Mouse (Mus musculus): ENCODE results near the gene Chit1.

DNA sequence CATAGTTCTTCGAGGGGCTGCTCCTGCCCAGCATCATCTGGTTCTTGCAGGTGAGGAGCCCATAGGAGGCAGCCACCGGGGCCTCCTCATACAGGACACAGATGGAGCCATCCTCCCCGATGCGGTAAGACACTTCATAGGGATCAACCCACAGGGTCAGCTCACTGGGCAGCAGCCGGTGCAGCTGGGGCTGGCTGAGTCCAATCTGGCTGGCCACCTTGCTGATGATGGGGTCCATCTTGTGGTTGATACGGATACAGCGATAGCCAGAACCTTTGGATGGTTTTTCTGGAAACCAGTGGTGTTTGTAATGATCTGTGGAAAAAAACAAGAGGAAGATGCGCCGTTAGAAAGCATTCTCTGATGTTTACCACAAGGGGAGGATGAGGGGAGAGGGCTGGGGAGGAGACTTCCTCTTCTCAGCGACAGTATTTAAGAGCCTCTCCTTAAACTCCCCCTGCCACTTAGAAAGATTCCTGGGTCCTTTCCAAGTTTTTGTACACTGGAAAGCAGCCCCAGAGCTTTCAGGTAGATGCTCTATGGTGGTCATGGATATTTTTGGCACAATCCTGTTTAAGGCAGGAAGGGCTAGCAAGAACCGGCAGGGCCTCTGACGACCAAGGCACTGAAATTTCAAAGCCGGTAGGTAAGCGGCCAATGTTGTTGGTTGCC is 33.5 kb upstream of the Chit1 start:
- TF ChIP-seq CTCF (IDR thresholded peaks at IDR 0.05; ENCODE audit: control insufficient read depth, insufficient read depth, insufficient read length) (no peak), MYOG (IDR thresholded peaks at IDR 0.05; ENCODE audit: control insufficient read depth, extremely low read depth, insufficient read length) (no peak), CEBPB (IDR thresholded peaks at IDR 0.05; ENCODE audit: low read depth) (no peak), MYOD1 (IDR thresholded peaks at IDR 0.05; ENCODE audit: control insufficient read depth, insufficient read length, low read depth) (no peak)
